Mouse (Mus musculus): ENCODE measurements around the gene Atp5s.

DNA sequence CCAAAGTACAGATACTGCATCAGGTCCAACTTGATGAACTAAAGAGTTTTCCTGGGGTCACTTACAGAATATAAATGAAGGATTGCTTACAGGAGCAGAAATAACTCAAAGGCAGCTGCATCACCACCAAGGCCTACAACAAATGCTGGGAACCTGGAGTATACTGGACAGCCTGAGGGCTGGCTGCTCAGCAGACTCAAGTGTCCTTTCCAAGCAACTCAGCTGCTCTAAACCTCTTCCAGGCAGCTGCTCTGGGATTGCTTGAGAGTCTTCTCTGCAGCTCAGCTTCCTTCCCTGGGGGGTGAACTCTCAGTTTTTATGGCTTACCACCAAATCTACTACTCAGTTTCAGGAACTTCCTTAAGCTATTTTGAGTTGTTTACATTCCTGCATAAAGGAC, 35.7 kb upstream of the Atp5s start:
- no peak for TF ChIP-seq POLR2A (IDR thresholded peaks at IDR 0.05; ENCODE audit: extremely low read depth, insufficient read depth, low read length)
- TF ChIP-seq CTCF (IDR thresholded peaks at IDR 0.05; ENCODE audit: extremely low read depth, insufficient read depth, low read length): no peak
